ENCODE assay signal across 10 mouse cellular contexts in the genomic region with DNA sequence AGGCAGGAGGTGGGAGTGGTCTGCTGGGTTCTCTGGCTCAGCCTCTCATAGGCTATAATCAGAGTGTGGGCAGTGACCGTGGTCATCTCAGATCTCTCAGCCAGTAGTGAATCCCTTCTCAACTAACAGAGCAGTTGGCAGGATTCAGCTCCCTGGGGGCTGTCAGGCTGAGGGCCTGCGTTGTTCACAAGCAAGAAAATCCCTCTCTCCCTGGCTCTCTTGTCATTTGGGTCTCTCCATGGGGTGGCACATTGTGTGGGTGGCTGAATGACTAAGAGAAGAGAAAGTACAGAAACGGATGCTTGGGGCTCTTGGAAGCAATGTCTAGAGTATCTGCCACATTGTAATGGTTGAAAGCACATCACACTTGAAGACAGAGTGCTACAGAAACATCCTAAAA.
DNase-seq lines count a peak whose midpoint lies in the region; ATAC-seq and TF ChIP-seq lines count a peak whose summit lies in the region.
"Had no signal": no experiment of that assay in that cellular context is flagged by ENCODE, and none has a peak within 500 bp of the region (broad histone marks: within the 10 kb centered on the region; RNA-seq: fewer than 3 reads in every experiment).

No protein-coding gene starts in this region.

- 18% methylated on average over 3 of the region's 3 CpGs for WGBS in hindbrain, postnatal 0 days
- 32% methylated on average over 3 of the region's 3 CpGs for WGBS in hindbrain, embryonic 12.5 days
- 31% methylated on average over 3 of the region's 3 CpGs for WGBS in midbrain, postnatal 0 days
- WGBS in midbrain, embryonic 10.5 days = 23% methylated on average over 3 of the region's 3 CpGs

- H3K4me3 ChIP-seq in hindbrain, postnatal 0 days (ENCODE audit: low read length) = no peak overlapping the region
- H3K4me3 ChIP-seq in hindbrain, embryonic 12.5 days = no peak overlapping the region
- H3K4me3 ChIP-seq in midbrain, postnatal 0 days (ENCODE audit: low read depth, low read length) = no peak overlapping the region
- no peak overlapping the region for H3K4me3 ChIP-seq in midbrain, embryonic 10.5 days
- H3K4me3 ChIP-seq in gastrocnemius, adult 2 months = no peak overlapping the region

- TF ChIP-seq CTCF in hindbrain, postnatal 0 days (IDR thresholded peaks at IDR 0.05; ENCODE audit: low read depth) = no peak
- TF ChIP-seq CTCF in midbrain, postnatal 0 days (IDR thresholded peaks at IDR 0.05) = no peak
- no peak for TF ChIP-seq CTCF in gastrocnemius, adult 2 months (IDR thresholded peaks at IDR 0.05)

- no peaks in the 10 kb centered on the region for H3K36me3 ChIP-seq in hindbrain, postnatal 0 days (ENCODE audit: insufficient read depth, low read length)
- H3K36me3 ChIP-seq in hindbrain, embryonic 12.5 days = no peaks in the 10 kb centered on the region
- H3K36me3 ChIP-seq in midbrain, postnatal 0 days (ENCODE audit: insufficient read depth, low read length) = no peaks in the 10 kb centered on the region
- H3K36me3 ChIP-seq in midbrain, embryonic 10.5 days = no peaks in the 10 kb centered on the region

- no peak overlapping the region for H3K4me2 ChIP-seq in hindbrain, postnatal 0 days (ENCODE audit: low read depth, low read length)
- H3K4me2 ChIP-seq in hindbrain, embryonic 12.5 days (replicated peaks) = no peak overlapping the region
- H3K4me2 ChIP-seq in midbrain, postnatal 0 days (ENCODE audit: low read depth, low read length, poor library complexity, severe bottlenecking) = no peak overlapping the region

- H3K9ac ChIP-seq in hindbrain, postnatal 0 days (replicated peaks; ENCODE audit: low read length) = no peak overlapping the region
- no peak overlapping the region for H3K9ac ChIP-seq in hindbrain, embryonic 12.5 days
- no peak overlapping the region for H3K9ac ChIP-seq in midbrain, postnatal 0 days (replicated peaks; ENCODE audit: low read length, poor library complexity, severe bottlenecking)

- peaks cover 5% of the 10 kb centered on the region; the same call in 1 of the 2 replicates for H3K4me1 ChIP-seq in hindbrain, postnatal 0 days (ENCODE audit: insufficient read depth, low read length)
- peaks cover 13% of the 10 kb centered on the region for H3K4me1 ChIP-seq in hindbrain, embryonic 12.5 days
- H3K4me1 ChIP-seq in midbrain, postnatal 0 days (ENCODE audit: insufficient read depth, low read length) = peaks cover 7% of the 10 kb centered on the region; the same call in 1 of the 2 replicates
- peaks cover 20% of the 10 kb centered on the region for H3K4me1 ChIP-seq in midbrain, embryonic 10.5 days

- intact Hi-C loops in gastrocnemius, adult 2 months (cut with DNase I) = no loop called here

- no peak overlapping the region for H3K27ac ChIP-seq in hindbrain, postnatal 0 days
- no peak overlapping the region for H3K27ac ChIP-seq in hindbrain, embryonic 12.5 days
- no peak overlapping the region for H3K27ac ChIP-seq in midbrain, postnatal 0 days (ENCODE audit: low read depth, low read length)
- H3K27ac ChIP-seq in midbrain, embryonic 10.5 days (replicated peaks) = no peak overlapping the region
- H3K27ac ChIP-seq in gastrocnemius, adult 2 months = peak overlapping the region; percentile 2; the same call in 1 of the 2 replicates

- no peaks in the 10 kb centered on the region for H3K9me3 ChIP-seq in hindbrain, postnatal 0 days (ENCODE audit: low read length)
- no peaks in the 10 kb centered on the region for H3K9me3 ChIP-seq in hindbrain, embryonic 12.5 days (replicated peaks)
- no peaks in the 10 kb centered on the region for H3K9me3 ChIP-seq in midbrain, postnatal 0 days (ENCODE audit: low read length)
- no peaks in the 10 kb centered on the region; the same call in 1 of the 2 replicates for H3K9me3 ChIP-seq in midbrain, embryonic 10.5 days (replicated peaks)

- peak; percentile 64 for ATAC-seq in hindbrain, postnatal 0 days
- ATAC-seq in hindbrain, embryonic 12.5 days (ENCODE audit: low FRiP score) = no peak
- 0 out of 2 replicates have a peak, but pooled peaks have one; percentile 38 for ATAC-seq in midbrain, postnatal 0 days (ENCODE audit: low FRiP score)
- ATAC-seq: hindbrain, embryonic 16.5 days had no signal

- peak; percentile 42 for DNase-seq in hindbrain, postnatal 0 days (ENCODE audit: low spot score)
- peak; percentile 52 for DNase-seq in midbrain, postnatal 0 days (ENCODE audit: low spot score)
- no peak for DNase-seq in midbrain, embryonic 10.5 days (ENCODE audit: low spot score)
- peak; percentile 64 for DNase-seq in gastrocnemius, adult 2 months
- DNase-seq in right cerebral cortex, postnatal 10 days (ENCODE audit: low spot score in 2 of 2) = peak; percentile 33 to 40
- DNase-seq in heart, postnatal 4 days = no peak
- DNase-seq in cerebellum, adult 11-12 months = no peak
- DNase-seq: adrenal gland, adult 8-10 months had no signal

- H3K27me3 ChIP-seq in hindbrain, postnatal 0 days (ENCODE audit: insufficient read depth, low read length) = no peaks in the 10 kb centered on the region
- no peaks in the 10 kb centered on the region for H3K27me3 ChIP-seq in hindbrain, embryonic 12.5 days
- H3K27me3 ChIP-seq in midbrain, postnatal 0 days (ENCODE audit: insufficient read depth, low read length) = no peaks in the 10 kb centered on the region; the same call in 1 of the 2 replicates
- peaks cover 32% of the 10 kb centered on the region for H3K27me3 ChIP-seq in midbrain, embryonic 10.5 days (ENCODE audit: low read depth, poor library complexity, severe bottlenecking)

Comparison
In these comparisons a context has a peak if more than half of its experiments do, and no peak if none do; other contexts are left out.
1. DNase-seq: peak in hindbrain, postnatal 0 days (single experiment), midbrain, postnatal 0 days (single experiment), gastrocnemius, adult 2 months (single experiment) and right cerebral cortex, postnatal 10 days (2 of 2); none in midbrain, embryonic 10.5 days (single experiment), heart, postnatal 4 days (single experiment) and cerebellum, adult 11-12 months (single experiment).